In the genomic region with DNA sequence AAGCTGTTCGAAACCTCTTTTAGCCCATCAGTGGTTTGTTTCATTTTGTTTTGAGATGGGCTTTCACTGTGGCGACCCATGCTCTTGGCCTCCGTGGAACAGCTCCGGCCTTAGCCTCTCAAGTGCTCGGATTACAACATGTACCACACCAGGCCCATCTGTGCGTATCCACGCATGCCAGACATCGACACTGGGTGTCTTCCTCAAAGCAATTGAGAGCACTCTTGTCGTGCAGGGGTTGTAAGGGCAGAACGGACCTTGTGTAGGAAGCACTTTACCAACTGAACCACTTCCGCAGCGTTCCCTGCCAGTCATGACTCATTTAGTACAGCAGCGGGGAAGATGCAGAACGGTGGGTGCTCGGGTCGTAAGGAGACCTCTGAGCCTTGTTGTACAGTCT, we compare ENCODE assay signal across 13 mouse cellular contexts.
DNase-seq lines count a peak whose midpoint lies in the region; ATAC-seq and TF ChIP-seq lines count a peak whose summit lies in the region.
"Had no signal": no experiment of that assay in that cellular context is flagged by ENCODE, and none has a peak within 500 bp of the region (broad histone marks: within the 10 kb centered on the region; RNA-seq: fewer than 3 reads in every experiment).

No protein-coding gene starts in this region.

- H3K27me3 ChIP-seq in kidney, embryonic 15.5 days: no peaks in the 10 kb centered on the region
- H3K27me3 ChIP-seq in C2C12 (ENCODE audit: control insufficient read depth, insufficient read depth, insufficient read length): no peaks in the 10 kb centered on the region
- H3K27me3 ChIP-seq: liver, embryonic 15.5 days; neural tube, embryonic 12.5 days had no signal

- H3K79me2 ChIP-seq in C2C12 (ENCODE audit: control insufficient read depth, insufficient read depth): no peaks in the 10 kb centered on the region

- peak overlapping the region; percentile 31; the same call in 1 of the 2 replicates for H3K4me2 ChIP-seq in kidney, embryonic 15.5 days
- H3K4me2 ChIP-seq: liver, embryonic 15.5 days; neural tube, embryonic 12.5 days had no signal

- DNase-seq in kidney, postnatal 4 days: no peak
- peak; percentile 55 for DNase-seq in brain, adult 2 months (ENCODE audit: low read depth, low spot score)
- no peak for DNase-seq in urinary bladder, adult 18-20 months (ENCODE audit: low spot score in 2 of 2)
- DNase-seq in left cerebral cortex, postnatal 10 days (ENCODE audit: extremely low spot score in 1 of 2, low spot score in 2 of 2): no peak
- DNase-seq in kidney, adult 8-10 months: no peak
- DNase-seq: right cerebral cortex, postnatal 25 days had no signal

- no peak overlapping the region for H3K4me3 ChIP-seq in kidney, embryonic 15.5 days (replicated peaks)
- H3K4me3 ChIP-seq in C2C12 (ENCODE audit: insufficient read depth, poor library complexity, severe bottlenecking): no peak overlapping the region
- H3K4me3 ChIP-seq: heart, embryonic 10.5 days; liver, embryonic 15.5 days; neural tube, embryonic 12.5 days had no signal

- no peaks in the 10 kb centered on the region for H3K36me3 ChIP-seq in kidney, embryonic 15.5 days
- H3K36me3 ChIP-seq in C2C12 (ENCODE audit: control insufficient read depth, insufficient read depth): no peaks in the 10 kb centered on the region
- H3K36me3 ChIP-seq: liver, embryonic 15.5 days; neural tube, embryonic 12.5 days had no signal

- ATAC-seq in kidney, embryonic 15.5 days (replicated peaks; ENCODE audit: low FRiP score): peak; percentile 80
- peak; percentile 43 for ATAC-seq in inflammation-experienced regulatory T-cells, adult 6 months
- ATAC-seq: forebrain, embryonic 16.5 days had no signal

- H3K79me3 ChIP-seq in C2C12 (ENCODE audit: low read depth): no peaks in the 10 kb centered on the region

- H3ac ChIP-seq in C2C12 (ENCODE audit: control insufficient read depth, insufficient read length, low read depth): peak overlapping the region; percentile 31

- TF ChIP-seq CTCF in C2C12 (IDR thresholded peaks at IDR 0.05; ENCODE audit: control insufficient read depth, insufficient read depth, insufficient read length): no peak

- intact Hi-C loops in left cerebral cortex, postnatal 10 days (cut with DNase I): loop anchor here (10.0 kb wide), 1 partner anchor 74 kb away; a partner anchor contains a TSS

- H3K27ac ChIP-seq in kidney, embryonic 15.5 days: no peak overlapping the region; the same call in 1 of the 2 replicates
- H3K27ac ChIP-seq: heart, embryonic 10.5 days; liver, embryonic 15.5 days; neural tube, embryonic 12.5 days had no signal

- H3K4me1 ChIP-seq in kidney, embryonic 15.5 days: peaks cover 59% of the 10 kb centered on the region

- WGBS in kidney, embryonic 15.5 days: 41% methylated on average over 16 of the region's 16 CpGs

- no peak overlapping the region for H3K9ac ChIP-seq in kidney, embryonic 15.5 days
- H3K9ac ChIP-seq: liver, embryonic 15.5 days; neural tube, embryonic 12.5 days had no signal

- H3K9me3 ChIP-seq in kidney, embryonic 15.5 days (replicated peaks): no peaks in the 10 kb centered on the region
- H3K9me3 ChIP-seq: heart, embryonic 10.5 days; liver, embryonic 15.5 days; neural tube, embryonic 12.5 days had no signal

TF ChIP-seq in C2C12, 6 proteins besides CTCF, POLR2A, EP300 and RAD21:
- no peak for TF ChIP-seq FOSL1 (IDR thresholded peaks at IDR 0.05; ENCODE audit: insufficient read depth, low read length, poor library complexity, severe bottlenecking)
- no peak for TF ChIP-seq MYOG (IDR thresholded peaks at IDR 0.05; ENCODE audit: control insufficient read depth, extremely low read depth, insufficient read length)
- no peak for TF ChIP-seq MYOD1 (IDR thresholded peaks at IDR 0.05; ENCODE audit: control insufficient read depth, insufficient read length, low read depth)
- no peak for TF ChIP-seq USF1 (IDR thresholded peaks at IDR 0.05; ENCODE audit: low read depth)
- TF ChIP-seq CEBPB (IDR thresholded peaks at IDR 0.05; ENCODE audit: low read depth): no peak
- TF ChIP-seq MAX (IDR thresholded peaks at IDR 0.05): no peak
TF ChIP-seq in C2C12: peak in this region for 0.
